Mouse (Mus musculus) ES-E14 (cell line): Measurements from ENCODE around the gene Irf8.

ENCODE experiments used
- CHD2 ChIP-seq: IDR thresholded peaks from 2 replicates; pipeline ENCODE4 v1.6.1; 2014; ENCODE audit warnings: mild to moderate bottlenecking, low read depth, low read length, inconsistent platforms
- MAFK ChIP-seq: IDR thresholded peaks from 2 replicates; pipeline ENCODE4 v1.6.1; 2014; ENCODE audit warnings: mild to moderate bottlenecking, low read depth, low read length, inconsistent platforms; ENCODE audit not compliant: insufficient read depth
- ZNF384 ChIP-seq: IDR thresholded peaks from 2 replicates; pipeline ENCODE4 v1.6.1; 2012; ENCODE audit warnings: low read depth, low read length, inconsistent platforms

GRCm38 (mm10) chr8:120786753-120787152, 50.6 kb downstream of the Irf8 start:
- TF ChIP-seq MAFK (no peak), CHD2 (no peak), ZNF384 (no peak)
